Mouse (Mus musculus) forebrain, embryonic 13.5 days (tissue): ENCODE measurements around the gene Alyref2. TPM values are rescaled to one million over a fixed set of nuclear protein-coding genes. Genes with fewer than 3 reads are reported as not detected.

Experiments
- ATAC-seq: fragments of 200-750 bp; cut with Nextera tagmentation; 2 replicates; pipeline ENCODE4 v1.8.0; 2017
- H3K27ac ChIP-seq: fragments of 300-500 bp; sonication (generic); 2 replicates; pipeline ENCODE4 v1.5.1; 2015; ENCODE audit warnings: inconsistent platforms, mild to moderate bottlenecking, moderate library complexity
- H3K27me3 ChIP-seq: fragments of 300-500 bp; sonication (generic); 2 replicates; pipeline ENCODE4 v1.6.1; 2015; ENCODE audit warnings: mild to moderate bottlenecking, inconsistent platforms
- H3K36me3 ChIP-seq: fragments of 300-500 bp; sonication (generic); 2 replicates; pipeline ENCODE4 v1.6.1; 2015; ENCODE audit warnings: mild to moderate bottlenecking, inconsistent platforms; ENCODE audit not compliant: poor library complexity, severe bottlenecking
- H3K4me1 ChIP-seq: fragments of 300-500 bp; sonication (generic); 2 replicates; pipeline ENCODE4 v1.6.1; 2015; ENCODE audit warnings: inconsistent platforms
- H3K4me2 ChIP-seq: fragments of 300-500 bp; sonication (generic); 2 replicates; pipeline ENCODE4 v1.6.1; 2015; ENCODE audit warnings: inconsistent platforms, mild to moderate bottlenecking, moderate library complexity
- H3K4me3 ChIP-seq: fragments of 300-500 bp; sonication (generic); 2 replicates; pipeline ENCODE4 v1.5.1; 2015; ENCODE audit warnings: mild to moderate bottlenecking, inconsistent platforms
- H3K9ac ChIP-seq: fragments of 300-500 bp; sonication (generic); 2 replicates; pipeline ENCODE4 v1.6.1; 2015; ENCODE audit warnings: mild to moderate bottlenecking, inconsistent platforms
- H3K9me3 ChIP-seq: fragments of 300-500 bp; sonication (generic); replicated peaks from 2 replicates; pipeline ENCODE4 v1.6.1; 2016; ENCODE audit warnings: inconsistent platforms
- WGBS: fragments of 180-500 bp; shearing (Covaris S2); methylation state at CpG from one replicate; pipeline ENCODE4 v1.1.7; 2015; 5-methylcytosine and 5-hydroxymethylcytosine counted together
- polyA plus RNA-seq: library from polyadenylated mRNA; unstranded; fragments of >200 nt; fragmentation: Nextera tagmentation; extraction: Ambion mirVana; gene quantifications from 2 replicates; pipeline ENCODE4 v1.2.1, GENCODE M21; 2015

Alyref2 gene
- polyA plus RNA-seq, 1 experiment from 2014 or later: 24.5 TPM

GRCm38 (mm10) chr1:171502388-171503249 is 659 bp upstream of the Alyref2 start:
- peak overlapping the region; percentile 67 for H3K4me3 ChIP-seq
- H3K27me3 ChIP-seq: no peaks in the 10 kb centered on the region
- peak overlapping the region; percentile 50 for H3K9ac ChIP-seq
- WGBS: under 1% methylated on average over 14 of the region's 14 CpGs
- ATAC-seq: peak; percentile 89
- H3K4me1 ChIP-seq: peaks cover 13% of the 10 kb centered on the region
- peak overlapping the region; percentile 71 for H3K4me2 ChIP-seq
- peaks cover 5% of the 10 kb centered on the region; the same call in 1 of the 2 replicates for H3K9me3 ChIP-seq
- peak overlapping the region; percentile 95 for H3K27ac ChIP-seq
- 0 out of 2 replicates have a peak, but pooled peaks cover 7% of the 10 kb centered on the region for H3K36me3 ChIP-seq

GRCm38 (mm10) chr1:171503592-171504291 is 464 bp downstream of the Alyref2 start:
- H3K27me3 ChIP-seq: no peaks in the 10 kb centered on the region
- under 1% methylated on average over 53 of the region's 53 CpGs for WGBS
- peak; percentile 65 for ATAC-seq
- H3K4me2 ChIP-seq: peak overlapping the region; percentile 71
- H3K27ac ChIP-seq: peak overlapping the region; percentile 95
- H3K4me3 ChIP-seq: peak overlapping the region; percentile 67
- H3K9ac ChIP-seq: peak overlapping the region; percentile 82
- peaks cover 5% of the 10 kb centered on the region; the same call in 1 of the 2 replicates for H3K9me3 ChIP-seq
- peaks cover 13% of the 10 kb centered on the region for H3K4me1 ChIP-seq
- H3K36me3 ChIP-seq: 0 out of 2 replicates have a peak, but pooled peaks cover 7% of the 10 kb centered on the region

- Histone ChIP-seq H3K36me3 (0 out of 2 replicates have a peak, but pooled peaks cover 7% of the 10 kb centered on the region), H3K9me3 (peaks cover 5% of the 10 kb centered on the region; the same call in 1 of the 2 replicates), H3K4me2 (peak overlapping the region; percentile 71), H3K4me1 (peaks cover 13% of the 10 kb centered on the region), H3K9ac (peak overlapping the region; percentile 36; the same call in 1 of the 2 replicates), H3K4me3 (peak overlapping the region; percentile 67), H3K27ac (no peak overlapping the region), H3K27me3 (no peaks in the 10 kb centered on the region)
- WGBS: 71% methylated on average over 4 of the region's 4 CpGs
- no peak for ATAC-seq
Observed at GRCm38 (mm10) chr1:171504586-171504985, 1.3 kb downstream of the Alyref2 start.

GRCm38 (mm10) chr1:171513234-171513633 is 10.0 kb downstream of the Alyref2 start:
- H3K27me3 ChIP-seq: no peaks in the 10 kb centered on the region
- no peaks in the 10 kb centered on the region for H3K4me1 ChIP-seq
- H3K27ac ChIP-seq: no peak overlapping the region
- no peak overlapping the region for H3K4me2 ChIP-seq
- H3K4me3 ChIP-seq: no peak overlapping the region
- no peaks in the 10 kb centered on the region for H3K36me3 ChIP-seq
- H3K9me3 ChIP-seq: no peaks in the 10 kb centered on the region
- WGBS: 88% methylated on average over 2 of the region's 2 CpGs
- no peak overlapping the region for H3K9ac ChIP-seq
- no peak for ATAC-seq

GRCm38 (mm10) chr1:171513760-171514159 is 10.5 kb downstream of the Alyref2 start:
- Histone ChIP-seq H3K27ac (no peak overlapping the region), H3K27me3 (no peaks in the 10 kb centered on the region), H3K4me1 (no peaks in the 10 kb centered on the region), H3K4me3 (no peak overlapping the region), H3K36me3 (no peaks in the 10 kb centered on the region), H3K9ac (no peak overlapping the region), H3K4me2 (no peak overlapping the region), H3K9me3 (no peaks in the 10 kb centered on the region)
- WGBS: 90% methylated on average over 1 of the region's 1 CpGs
- no peak for ATAC-seq

- Histone ChIP-seq H3K36me3 (no peaks in the 10 kb centered on the region), H3K27ac (no peak overlapping the region), H3K4me3 (no peak overlapping the region), H3K27me3 (no peaks in the 10 kb centered on the region), H3K9me3 (no peaks in the 10 kb centered on the region), H3K4me1 (no peaks in the 10 kb centered on the region), H3K9ac (no peak overlapping the region), H3K4me2 (no peak overlapping the region)
- 18% methylated on average over 1 of the region's 1 CpGs for WGBS
- ATAC-seq: no peak
Observed at GRCm38 (mm10) chr1:171515039-171515438, 11.8 kb downstream of the Alyref2 start.

- ATAC-seq: no peak
- 81% methylated on average over 4 of the region's 4 CpGs for WGBS
Observed at GRCm38 (mm10) chr1:171515557-171515956, 12.3 kb downstream of the Alyref2 start.

GRCm38 (mm10) chr1:171531367-171531766 is 28.1 kb downstream of the Alyref2 start:
- H3K4me2 ChIP-seq: no peak overlapping the region
- H3K9ac ChIP-seq: no peak overlapping the region
- no peak overlapping the region for H3K27ac ChIP-seq
- ATAC-seq: no peak
- H3K9me3 ChIP-seq: no peaks in the 10 kb centered on the region
- H3K4me1 ChIP-seq: no peaks in the 10 kb centered on the region
- 89% methylated on average over 4 of the region's 4 CpGs for WGBS
- H3K36me3 ChIP-seq: no peaks in the 10 kb centered on the region
- H3K4me3 ChIP-seq: no peak overlapping the region
- H3K27me3 ChIP-seq: no peaks in the 10 kb centered on the region

More at GRCm38 (mm10) chr1:171515557-171515956, 12.3 kb downstream of the Alyref2 start:
- Histone ChIP-seq H3K9ac (no peak overlapping the region), H3K27me3 (no peaks in the 10 kb centered on the region), H3K9me3 (no peaks in the 10 kb centered on the region), H3K4me2 (no peak overlapping the region), H3K36me3 (no peaks in the 10 kb centered on the region), H3K4me1 (no peaks in the 10 kb centered on the region), H3K4me3 (no peak overlapping the region), H3K27ac (no peak overlapping the region)

- WGBS: 66% methylated on average over 2 of the region's 2 CpGs
- H3K4me3 ChIP-seq: no peak overlapping the region
- H3K9ac ChIP-seq: no peak overlapping the region
- H3K9me3 ChIP-seq: no peaks in the 10 kb centered on the region
- no peak overlapping the region for H3K27ac ChIP-seq
- H3K27me3 ChIP-seq: no peaks in the 10 kb centered on the region
- no peaks in the 10 kb centered on the region for H3K4me1 ChIP-seq
- no peak overlapping the region for H3K4me2 ChIP-seq
- no peaks in the 10 kb centered on the region for H3K36me3 ChIP-seq
- no peak for ATAC-seq
Observed at GRCm38 (mm10) chr1:171532830-171533229, 29.6 kb downstream of the Alyref2 start.

- ATAC-seq: no peak
- peaks cover 8% of the 10 kb centered on the region; the same call in 1 of the 2 replicates for H3K9me3 ChIP-seq
- no peaks in the 10 kb centered on the region for H3K4me1 ChIP-seq
- H3K27me3 ChIP-seq: no peaks in the 10 kb centered on the region
- no peak overlapping the region for H3K4me2 ChIP-seq
- H3K27ac ChIP-seq: no peak overlapping the region
- H3K36me3 ChIP-seq: no peaks in the 10 kb centered on the region
- H3K9ac ChIP-seq: no peak overlapping the region
- H3K4me3 ChIP-seq: no peak overlapping the region
Observed at GRCm38 (mm10) chr1:171534557-171534956, 31.3 kb downstream of the Alyref2 start.

GRCm38 (mm10) chr1:171535194-171535593 is 31.9 kb downstream of the Alyref2 start, which contains the start of gene Itln1:
Gene Itln1 (minus strand): TSS chr1:171535294.
- no peak within 1 kb of the TSS for H3K4me2 ChIP-seq
- H3K9ac ChIP-seq: no peak within 1 kb of the TSS
- peaks cover 13% of the 10 kb centered on the region; the same call in 1 of the 2 replicates for H3K9me3 ChIP-seq
- no peak for ATAC-seq
- WGBS: 93% methylated on average over 1 of the region's 1 CpGs
- no peak within 1 kb of the TSS for H3K4me3 ChIP-seq
- no peaks in the 10 kb centered on the region for H3K36me3 ChIP-seq
- no peaks in the 10 kb centered on the region for H3K27me3 ChIP-seq
- H3K27ac ChIP-seq: no peak within 1 kb of the TSS
- no peaks in the 10 kb centered on the region for H3K4me1 ChIP-seq

GRCm38 (mm10) chr1:171540694-171541093 is 37.4 kb downstream of the Alyref2 start:
- Histone ChIP-seq H3K9ac (no peak overlapping the region), H3K4me1 (no peaks in the 10 kb centered on the region), H3K27me3 (no peaks in the 10 kb centered on the region), H3K9me3 (peaks cover 13% of the 10 kb centered on the region; the same call in 1 of the 2 replicates), H3K4me3 (no peak overlapping the region), H3K4me2 (no peak overlapping the region), H3K27ac (no peak overlapping the region), H3K36me3 (no peaks in the 10 kb centered on the region)
- WGBS: 81% methylated on average over 1 of the region's 1 CpGs
- no peak for ATAC-seq
